Mouse (Mus musculus) heart, postnatal 0 days (tissue): ENCODE data around the gene Hus1. TPM values are rescaled to one million over a fixed set of nuclear protein-coding genes. Genes with fewer than 3 reads are reported as not detected.

ENCODE experiments used
- ATAC-seq: fragments of 200-750 bp; cut with Nextera tagmentation; 2 replicates; pipeline ENCODE4 v1.8.0; 2017; ENCODE audit warnings: low read depth, moderate number of reproducible peaks, moderate library complexity; ENCODE audit not compliant: insufficient read depth
- DNase-seq: peaks from one replicate; pipeline ENCODE4 v3.0.0-alpha.2; 2016; ENCODE audit warnings: low spot score
- H3K27ac ChIP-seq: fragments of 300-500 bp; sonication (generic); 2 replicates; pipeline ENCODE4 v1.5.1; 2014; ENCODE audit warnings: low read depth, mild to moderate bottlenecking
- H3K27me3 ChIP-seq: fragments of 300-500 bp; sonication (generic); 2 replicates; pipeline ENCODE4 v1.6.1; 2014; ENCODE audit warnings: low read length, mixed read lengths; ENCODE audit not compliant: control insufficient read depth, insufficient read depth
- H3K36me3 ChIP-seq: fragments of 300-500 bp; sonication (generic); replicated peaks from 2 replicates; pipeline ENCODE4 v1.6.1; 2014; ENCODE audit warnings: low read length, mixed read lengths; ENCODE audit not compliant: control insufficient read depth, insufficient read depth
- H3K4me1 ChIP-seq: fragments of 300-500 bp; sonication (generic); 2 replicates; pipeline ENCODE4 v1.6.1; 2014; ENCODE audit warnings: antibody characterized with exemption; ENCODE audit not compliant: control insufficient read depth, insufficient read depth
- H3K4me2 ChIP-seq: fragments of 300-500 bp; sonication (generic); 2 replicates; pipeline ENCODE4 v1.6.1; 2014; ENCODE audit warnings: low read depth, mild to moderate bottlenecking, low read length, moderate library complexity
- H3K4me3 ChIP-seq: fragments of 300-500 bp; sonication (generic); 2 replicates; pipeline ENCODE4 v1.5.1; 2014; ENCODE audit warnings: low read depth, low read length
- H3K9ac ChIP-seq: fragments of 300-500 bp; sonication (generic); replicated peaks from 2 replicates; pipeline ENCODE4 v1.6.1; 2014; ENCODE audit warnings: low read depth, low read length, mixed read lengths
- H3K9me3 ChIP-seq: fragments of 300-500 bp; sonication (generic); replicated peaks from 2 replicates; pipeline ENCODE4 v1.6.1; 2016; ENCODE audit warnings: low read length; ENCODE audit not compliant: control insufficient read depth
- CTCF ChIP-seq: IDR thresholded peaks from 2 replicates; pipeline ENCODE4 v1.5.1; 2016; ENCODE audit warnings: antibody characterized with exemption, control low read depth, low read depth
- EP300 ChIP-seq: IDR thresholded peaks from 2 replicates; pipeline ENCODE4 v1.6.1; 2016; ENCODE audit warnings: antibody characterized with exemption, low read depth
- WGBS: fragments of 180-500 bp; shearing (Covaris S2); extraction: QIAGEN DNeasy Blood & Tissue Kit; methylation state at CpG from one replicate; pipeline ENCODE4 v1.1.7; 2014; 5-methylcytosine and 5-hydroxymethylcytosine counted together
- polyA plus RNA-seq: library from polyadenylated mRNA; unstranded; fragments of >200 nt; fragmentation: Nextera tagmentation; extraction: Ambion mirVana; gene quantifications from 2 replicates; pipeline ENCODE4 v1.2.1, GENCODE M21; 2015
- total RNA-seq: library from RNA; depleted of rRNA; stranded (reverse); fragments of >200 nt; gene quantifications from 2 replicates; pipeline ENCODE4 v1.2.3, GENCODE M21; 2014; ENCODE audit warnings: low replicate concordance

The Hus1 gene
- total and polyA plus RNA-seq, 2 experiments from 2014 or later: 8.4 to 14.4 TPM

DNA sequence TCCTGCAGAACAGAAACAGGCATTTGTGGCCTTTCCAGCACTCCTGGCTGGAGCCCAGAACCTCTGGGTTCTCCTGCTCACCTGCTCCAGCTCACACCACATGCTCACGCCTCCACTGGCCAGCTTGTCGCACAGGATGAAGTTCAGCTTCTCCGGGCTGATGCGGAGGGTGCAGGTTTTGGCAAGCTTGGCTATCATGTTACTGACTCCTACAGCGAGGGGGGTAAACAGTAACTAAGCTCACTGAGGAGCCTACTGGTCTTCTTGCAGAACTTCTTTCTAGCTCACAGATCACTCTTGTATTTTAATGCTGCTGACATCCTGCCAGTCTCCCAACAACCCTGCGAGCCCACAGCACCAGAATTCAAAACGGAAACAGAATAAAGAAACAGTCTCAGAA, 575 bp downstream of the Hus1 start:
- H3K4me3 ChIP-seq: peak overlapping the region; percentile 96
- no peaks in the 10 kb centered on the region for H3K27me3 ChIP-seq
- H3K4me1 ChIP-seq: peaks cover 10% of the 10 kb centered on the region
- DNase-seq (peak; percentile 44), ATAC-seq (peak; percentile 62; the same call in 1 of the 2 replicates)
- peak overlapping the region; percentile 94 for H3K27ac ChIP-seq
- no peaks in the 10 kb centered on the region for H3K9me3 ChIP-seq
- TF ChIP-seq CTCF: no peak
- TF ChIP-seq EP300: no peak
- WGBS: under 1% methylated on average over 7 of the region's 7 CpGs
- H3K9ac ChIP-seq: peak overlapping the region; percentile 89
- H3K4me2 ChIP-seq: peak overlapping the region; percentile 73
- H3K36me3 ChIP-seq: peaks cover 30% of the 10 kb centered on the region

GRCm38 (mm10) chr11:9008761-9009160, 2.2 kb downstream of the Hus1 start:
- Histone ChIP-seq H3K27ac (no peak overlapping the region), H3K4me2 (no peak overlapping the region), H3K27me3 (no peaks in the 10 kb centered on the region), H3K9ac (no peak overlapping the region), H3K4me1 (peaks cover 10% of the 10 kb centered on the region), H3K36me3 (peaks cover 46% of the 10 kb centered on the region), H3K4me3 (no peak overlapping the region), H3K9me3 (no peaks in the 10 kb centered on the region)
- WGBS: 91% methylated on average over 5 of the region's 5 CpGs
- no peak for TF ChIP-seq CTCF
- TF ChIP-seq EP300: no peak
- ATAC-seq (no peak), DNase-seq (no peak)

DNA sequence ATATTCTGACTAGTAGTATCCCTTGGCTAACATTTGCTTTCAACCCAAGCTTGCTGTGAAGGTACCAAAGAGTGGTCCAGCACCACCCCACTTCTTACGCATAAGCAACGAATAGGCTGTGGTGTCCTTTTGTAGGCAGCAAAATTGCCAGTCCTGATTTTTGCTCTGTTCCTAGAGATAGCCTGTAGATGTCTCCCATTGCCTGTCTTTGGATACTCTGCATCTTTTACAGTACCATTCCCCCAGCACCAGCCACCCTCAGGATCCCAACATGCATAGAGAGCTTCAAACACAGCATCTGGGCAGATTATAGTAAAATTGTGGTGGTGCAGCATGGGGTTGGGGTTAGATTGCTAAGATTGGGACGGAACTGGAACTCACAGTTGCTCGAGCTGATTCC, 22.9 kb downstream of the Hus1 start:
- no peak overlapping the region for H3K4me2 ChIP-seq
- H3K27ac ChIP-seq: no peak overlapping the region
- no peaks in the 10 kb centered on the region for H3K27me3 ChIP-seq
- DNase-seq (no peak), ATAC-seq (no peak)
- peak; percentile 12; the same call in 1 of the 2 replicates for TF ChIP-seq CTCF
- TF ChIP-seq EP300: no peak
- WGBS: 69% methylated on average over 4 of the region's 4 CpGs
- no peak overlapping the region for H3K4me3 ChIP-seq
- 0 out of 2 replicates have a peak, but pooled peaks cover 6% of the 10 kb centered on the region for H3K4me1 ChIP-seq
- H3K9me3 ChIP-seq: no peaks in the 10 kb centered on the region
- H3K36me3 ChIP-seq: peaks cover 25% of the 10 kb centered on the region
- H3K9ac ChIP-seq: no peak overlapping the region

GRCm38 (mm10) chr11:8986058-8986457, 24.9 kb downstream of the Hus1 start:
- Histone ChIP-seq H3K9me3 (no peaks in the 10 kb centered on the region), H3K4me2 (no peak overlapping the region), H3K4me1 (0 out of 2 replicates have a peak, but pooled peaks cover 6% of the 10 kb centered on the region), H3K27me3 (no peaks in the 10 kb centered on the region), H3K36me3 (peaks cover 8% of the 10 kb centered on the region; the same call in 1 of the 2 replicates), H3K4me3 (no peak overlapping the region), H3K9ac (no peak overlapping the region), H3K27ac (no peak overlapping the region)
- ATAC-seq (no peak), DNase-seq (no peak)
- TF ChIP-seq CTCF: no peak
- TF ChIP-seq EP300: no peak

DNA sequence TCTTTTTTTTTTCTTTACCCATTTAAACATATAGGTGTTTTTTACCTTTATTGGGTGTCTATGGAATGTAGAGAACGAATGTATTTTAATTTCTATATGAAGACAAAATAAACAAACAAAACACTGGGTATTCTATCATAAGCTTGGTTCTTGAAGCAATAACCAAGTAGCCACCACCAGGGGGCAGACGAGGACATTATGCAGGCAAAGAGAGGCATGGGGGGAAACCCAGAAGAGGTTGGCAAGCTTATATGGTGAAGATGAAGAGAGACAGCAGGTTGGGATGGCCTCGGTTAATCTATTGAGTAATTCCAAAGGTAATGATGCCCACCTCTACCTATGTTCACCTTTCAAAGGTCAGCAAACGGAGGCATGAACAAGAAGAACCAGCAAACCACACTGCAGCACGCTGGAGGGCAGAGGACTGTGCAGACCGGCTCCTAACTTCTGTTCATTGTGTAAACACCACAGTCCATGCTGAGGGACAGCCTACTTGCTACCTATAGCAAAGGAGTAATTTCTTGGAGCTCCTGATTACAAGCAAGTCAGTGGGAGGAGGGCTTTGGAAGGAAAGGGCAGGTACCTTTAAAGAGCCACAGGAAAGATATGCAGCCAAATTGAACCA, 27.6 kb downstream of the Hus1 start:
- Histone ChIP-seq H3K27ac (no peak overlapping the region), H3K9ac (no peak overlapping the region), H3K36me3 (no peaks in the 10 kb centered on the region), H3K4me3 (no peak overlapping the region), H3K9me3 (no peaks in the 10 kb centered on the region), H3K4me2 (no peak overlapping the region), H3K4me1 (0 out of 2 replicates have a peak, but pooled peaks cover 6% of the 10 kb centered on the region), H3K27me3 (no peaks in the 10 kb centered on the region)
- 39% methylated on average over 6 of the region's 6 CpGs for WGBS
- DNase-seq (peak; percentile 52), ATAC-seq (0 out of 2 replicates have a peak, but pooled peaks have one; percentile 17)
- TF ChIP-seq EP300 (no peak), CTCF (peak; percentile 92)

DNA sequence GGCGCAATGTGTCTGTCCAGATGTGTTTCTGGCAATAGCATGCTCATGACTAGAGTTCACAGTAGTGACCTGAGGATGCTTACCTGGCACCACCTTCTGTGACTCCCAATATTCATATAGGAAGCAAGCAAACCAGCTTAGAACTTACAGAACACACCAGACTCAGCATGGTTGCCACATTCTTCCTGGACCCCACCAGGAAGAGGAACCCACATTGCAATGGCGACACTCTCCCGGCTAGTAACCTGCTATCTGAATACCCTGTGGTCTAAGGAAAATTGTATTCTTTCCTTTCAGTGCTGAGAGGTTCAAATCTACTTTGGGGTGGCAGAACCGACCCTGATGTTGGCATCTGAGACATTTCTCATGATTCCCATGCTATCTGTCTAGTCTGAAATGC, 32.8 kb downstream of the Hus1 start:
- ATAC-seq: no peak

More for the DNA sequence above, 32.8 kb downstream of the Hus1 start:
- Histone ChIP-seq H3K9ac (no peak overlapping the region), H3K4me3 (no peak overlapping the region), H3K36me3 (no peaks in the 10 kb centered on the region), H3K27ac (no peak overlapping the region), H3K9me3 (no peaks in the 10 kb centered on the region), H3K4me2 (no peak overlapping the region), H3K4me1 (no peaks in the 10 kb centered on the region), H3K27me3 (no peaks in the 10 kb centered on the region)
- TF ChIP-seq CTCF: no peak
- TF ChIP-seq EP300: no peak
- 73% methylated on average over 4 of the region's 4 CpGs for whole genome bisulfite sequencing
- no peak for DNase-seq
